Mouse (Mus musculus) neural tube, embryonic 11.5 days (tissue): Measurements from ENCODE around the gene Gnpat. TPM values are rescaled to one million over a fixed set of nuclear protein-coding genes. Genes with fewer than 3 reads are reported as not detected.

Source experiments
- ATAC-seq: fragments of 200-750 bp; cut with Nextera tagmentation; 2 replicates; pipeline ENCODE4 v1.8.0; 2017; ENCODE audit warnings: moderate number of reproducible peaks, mild to moderate bottlenecking, moderate TSS enrichment, moderate library complexity; ENCODE audit not compliant: insufficient read depth, low FRiP score, low TSS enrichment
- DNase-seq: peaks from one replicate; pipeline ENCODE4 v3.0.0-alpha.2; 2015; ENCODE audit warnings: low spot score
- H3K27ac ChIP-seq: fragments of 300-500 bp; sonication (generic); 2 replicates; pipeline ENCODE4 v1.5.1; 2014; ENCODE audit warnings: low read depth, mild to moderate bottlenecking, low read length
- H3K27me3 ChIP-seq: fragments of 300-500 bp; sonication (generic); 2 replicates; pipeline ENCODE4 v1.6.1; 2014; ENCODE audit warnings: mild to moderate bottlenecking, low read length, mixed read lengths; ENCODE audit not compliant: control insufficient read depth, insufficient read depth
- H3K36me3 ChIP-seq: fragments of 300-500 bp; sonication (generic); 2 replicates; pipeline ENCODE4 v1.6.1; 2014; ENCODE audit warnings: mild to moderate bottlenecking, low read length, moderate library complexity, mixed read lengths; ENCODE audit not compliant: control insufficient read depth, insufficient read depth
- H3K4me1 ChIP-seq: fragments of 300-500 bp; sonication (generic); 2 replicates; pipeline ENCODE4 v1.6.1; 2014; ENCODE audit warnings: low read length, mixed read lengths; ENCODE audit not compliant: control insufficient read depth, insufficient read depth
- H3K4me2 ChIP-seq: fragments of 300-500 bp; sonication (generic); 2 replicates; pipeline ENCODE4 v1.6.1; 2014; ENCODE audit warnings: low read depth, mild to moderate bottlenecking, moderate library complexity
- H3K4me3 ChIP-seq: fragments of 300-500 bp; sonication (generic); 2 replicates; pipeline ENCODE4 v1.5.1; 2014; ENCODE audit warnings: low read depth, low read length
- H3K9ac ChIP-seq: fragments of 300-500 bp; sonication (generic); 2 replicates; pipeline ENCODE4 v1.6.1; 2014; ENCODE audit warnings: mild to moderate bottlenecking, low read length
- H3K9me3 ChIP-seq: fragments of 300-500 bp; sonication (generic); 2 replicates; pipeline ENCODE4 v1.6.1; 2016; ENCODE audit warnings: low read length; ENCODE audit not compliant: control insufficient read depth
- WGBS: fragments of 180-500 bp; shearing (Covaris S2); extraction: QIAGEN DNeasy Blood & Tissue Kit; methylation state at CpG from one replicate; pipeline ENCODE4 v1.1.7; 2014; 5-methylcytosine and 5-hydroxymethylcytosine counted together
- polyA plus RNA-seq: library from polyadenylated mRNA; unstranded; fragments of >200 nt; fragmentation: Nextera tagmentation; extraction: Ambion mirVana; gene quantifications from 2 replicates; pipeline ENCODE4 v1.2.1, GENCODE M21; 2014

Gnpat gene
- polyA plus RNA-seq, 1 experiment from 2014 or later = 140 TPM

DNA sequence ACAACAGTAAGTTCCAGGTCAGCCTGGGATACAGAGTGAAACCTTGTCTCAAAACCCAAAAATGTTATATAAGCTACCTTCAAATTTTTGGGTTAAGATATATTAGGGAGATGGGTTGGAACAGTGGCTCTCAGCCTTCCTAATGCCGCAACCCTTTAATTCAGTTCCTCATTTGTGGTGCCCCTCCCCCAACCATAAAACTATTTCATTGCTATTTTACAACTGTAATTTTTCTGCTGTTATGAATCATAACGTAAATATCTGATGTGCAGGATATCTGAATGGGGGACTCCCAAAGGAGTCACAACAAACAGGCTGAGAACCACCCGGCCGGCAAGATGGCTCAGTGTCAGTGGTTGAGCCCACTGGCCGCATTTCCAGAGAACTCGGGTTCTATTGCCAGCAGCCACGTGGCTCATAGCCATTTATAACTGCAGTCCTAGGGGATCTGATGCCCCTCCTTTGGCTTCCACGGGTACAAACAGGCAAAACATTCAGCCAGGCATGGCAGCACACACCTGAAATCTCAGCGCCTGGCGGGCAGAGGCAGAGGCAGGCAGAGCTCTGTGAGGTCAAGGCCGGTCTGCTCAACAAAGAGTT, 59.8 kb downstream of the Gnpat start:
- H3K36me3 ChIP-seq = no peaks in the 10 kb centered on the region
- DNase-seq (no peak), ATAC-seq (no peak)
- H3K9ac ChIP-seq = no peak overlapping the region
- H3K4me1 ChIP-seq = no peaks in the 10 kb centered on the region
- no peak overlapping the region for H3K4me2 ChIP-seq
- no peak overlapping the region for H3K4me3 ChIP-seq
- H3K27ac ChIP-seq = no peak overlapping the region
- no peaks in the 10 kb centered on the region for H3K27me3 ChIP-seq
- no peaks in the 10 kb centered on the region for H3K9me3 ChIP-seq
- WGBS = 87% methylated on average over 11 of the region's 11 CpGs

DNA sequence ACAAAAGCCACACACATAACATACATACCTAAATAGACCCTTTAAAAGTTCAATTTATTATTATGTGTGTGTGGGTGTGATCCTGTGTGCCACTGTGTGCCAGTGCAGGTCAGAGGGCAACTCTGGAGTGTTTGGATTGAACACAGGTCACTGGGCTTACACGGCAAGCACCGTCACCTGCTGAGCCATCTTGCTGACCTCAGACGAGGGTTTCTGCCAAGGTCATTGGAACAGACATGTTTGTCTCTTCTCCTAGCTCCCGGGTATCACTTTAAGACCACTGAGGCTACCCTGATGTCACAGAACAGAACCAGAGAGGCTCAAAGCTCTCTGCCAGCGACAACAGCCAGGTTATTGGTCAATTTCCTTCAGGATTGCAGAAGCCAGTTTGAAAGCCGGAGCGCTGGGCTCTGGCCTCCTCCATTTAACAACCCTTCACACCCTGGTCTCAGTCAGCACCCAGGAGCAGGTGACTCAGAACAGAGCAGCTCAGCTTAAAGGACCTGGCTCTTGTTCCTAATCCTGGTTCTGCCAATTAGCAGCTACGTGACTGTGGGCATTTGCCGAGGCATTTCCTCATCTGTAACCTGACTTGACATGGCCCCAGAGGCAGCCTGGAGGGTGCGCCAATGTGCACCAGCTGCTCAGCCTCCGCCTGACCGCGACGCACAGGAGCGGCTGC, 61.3 kb downstream of the Gnpat start:
- 86% methylated on average over 15 of the region's 15 CpGs for WGBS
- Histone ChIP-seq H3K36me3 (no peaks in the 10 kb centered on the region), H3K4me2 (no peak overlapping the region), H3K9ac (no peak overlapping the region), H3K4me1 (no peaks in the 10 kb centered on the region), H3K4me3 (no peak overlapping the region), H3K27me3 (no peaks in the 10 kb centered on the region), H3K27ac (no peak overlapping the region), H3K9me3 (no peaks in the 10 kb centered on the region)
- DNase-seq (no peak), ATAC-seq (no peak)

DNA sequence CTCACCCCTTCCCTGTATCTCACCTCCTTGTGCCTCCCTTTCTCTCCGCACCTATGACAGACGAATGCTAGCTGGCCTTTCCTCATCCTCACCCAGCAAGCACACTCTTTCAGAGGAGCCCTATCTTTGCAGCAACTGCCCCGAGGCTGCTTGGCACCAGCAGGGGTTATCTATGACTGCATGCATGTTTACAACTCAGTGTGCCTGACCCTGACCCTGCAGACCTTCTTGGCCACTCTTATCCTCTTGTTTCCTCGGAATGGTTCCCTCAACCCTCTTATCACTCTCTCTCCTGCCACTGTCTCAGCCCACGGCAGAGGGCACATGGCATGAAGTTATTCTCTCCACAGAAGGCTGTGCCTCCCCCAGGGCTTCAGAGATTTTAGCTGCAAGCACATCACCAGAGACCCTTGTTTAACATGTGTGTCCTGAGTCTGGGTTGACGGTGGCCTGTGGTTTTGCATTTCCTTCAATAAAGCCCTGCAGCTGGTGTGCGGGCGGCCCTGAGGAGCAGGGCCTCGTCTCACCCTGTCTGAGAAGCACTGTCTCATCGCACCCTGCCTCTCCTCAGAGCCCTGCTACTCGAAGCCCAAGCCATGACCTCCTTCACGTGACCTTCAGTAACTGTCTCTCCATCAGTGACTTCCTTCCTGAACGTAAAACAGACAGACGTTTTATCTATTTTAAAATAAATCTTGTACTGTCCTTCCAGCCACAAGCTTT, 62.9 kb downstream of the Gnpat start:
- no peaks in the 10 kb centered on the region for H3K36me3 ChIP-seq
- no peaks in the 10 kb centered on the region for H3K9me3 ChIP-seq
- 85% methylated on average over 14 of the region's 14 CpGs for WGBS
- no peak overlapping the region for H3K27ac ChIP-seq
- DNase-seq (no peak), ATAC-seq (no peak)
- H3K4me1 ChIP-seq = no peaks in the 10 kb centered on the region
- H3K27me3 ChIP-seq = no peaks in the 10 kb centered on the region
- H3K4me2 ChIP-seq = no peak overlapping the region
- no peak overlapping the region for H3K9ac ChIP-seq
- no peak overlapping the region for H3K4me3 ChIP-seq

DNA sequence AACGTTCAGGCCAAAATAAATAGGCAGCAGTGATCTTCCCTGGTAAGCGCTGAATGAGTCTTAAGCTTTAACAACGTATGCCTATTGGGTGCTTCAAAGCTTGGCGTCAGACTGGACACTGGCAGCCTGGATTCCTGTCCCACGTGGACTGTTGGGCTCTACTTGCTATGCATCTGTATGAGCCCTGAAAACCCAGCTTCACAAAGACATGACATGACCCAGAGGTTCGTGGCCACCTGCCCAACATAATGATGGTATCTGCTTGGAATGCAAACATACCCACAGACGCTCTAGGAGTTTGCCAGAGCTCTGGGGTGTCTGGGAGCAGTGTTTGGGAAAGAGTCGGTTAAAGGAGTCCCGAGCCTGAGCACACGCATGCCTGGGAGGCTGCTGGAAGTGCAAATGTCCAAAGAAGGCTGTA, 63.5 kb downstream of the Gnpat start:
- WGBS = 88% methylated on average over 10 of the region's 10 CpGs
- no peaks in the 10 kb centered on the region for H3K9me3 ChIP-seq
- no peaks in the 10 kb centered on the region for H3K36me3 ChIP-seq
- H3K4me1 ChIP-seq = no peaks in the 10 kb centered on the region
- H3K4me2 ChIP-seq = no peak overlapping the region
- ATAC-seq (no peak), DNase-seq (no peak)
- H3K27me3 ChIP-seq = no peaks in the 10 kb centered on the region
- no peak overlapping the region for H3K9ac ChIP-seq
- no peak overlapping the region for H3K27ac ChIP-seq
- H3K4me3 ChIP-seq = no peak overlapping the region

DNA sequence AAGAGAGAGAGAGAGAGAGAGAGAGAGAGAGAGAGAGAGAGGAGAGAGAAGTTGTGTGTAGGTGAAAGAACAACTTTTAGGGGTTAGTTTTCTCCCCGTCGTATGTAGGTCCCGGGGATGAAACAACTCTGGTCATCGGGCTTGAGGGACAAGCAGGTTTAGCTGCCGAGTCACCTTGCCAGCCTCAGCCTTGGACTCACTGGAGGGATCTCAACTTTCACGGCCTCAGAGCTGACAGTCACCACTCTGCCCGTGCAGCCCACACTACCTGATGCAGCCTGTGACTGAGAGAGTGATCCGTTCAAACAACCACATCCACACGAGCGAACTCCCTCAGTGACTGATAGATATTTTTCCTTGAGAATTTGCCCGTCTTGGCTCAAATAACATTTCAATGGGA, 66.2 kb downstream of the Gnpat start:
- 94% methylated on average over 11 of the region's 11 CpGs for WGBS
- ATAC-seq = no peak

GRCm38 (mm10) chr8:124930086-124930485, 67.3 kb downstream of the Gnpat start:
- H3K27ac ChIP-seq = no peak overlapping the region
- H3K27me3 ChIP-seq = no peaks in the 10 kb centered on the region
- H3K36me3 ChIP-seq = no peaks in the 10 kb centered on the region
- no peaks in the 10 kb centered on the region for H3K4me1 ChIP-seq
- no peak overlapping the region for H3K9ac ChIP-seq
- H3K9me3 ChIP-seq = no peaks in the 10 kb centered on the region
- no peak overlapping the region for H3K4me3 ChIP-seq
- WGBS = 95% methylated on average over 13 of the region's 13 CpGs
- H3K4me2 ChIP-seq = no peak overlapping the region
- DNase-seq (no peak), ATAC-seq (no peak)

More for the DNA sequence above, 66.2 kb downstream of the Gnpat start:
- no peak overlapping the region for H3K9ac ChIP-seq
- H3K27me3 ChIP-seq = no peaks in the 10 kb centered on the region
- no peak overlapping the region for H3K27ac ChIP-seq
- no peak overlapping the region for H3K4me2 ChIP-seq
- no peak overlapping the region for H3K4me3 ChIP-seq
- H3K9me3 ChIP-seq = no peaks in the 10 kb centered on the region
- no peaks in the 10 kb centered on the region for H3K36me3 ChIP-seq
- no peaks in the 10 kb centered on the region for H3K4me1 ChIP-seq
- no peak for DNase-seq

DNA sequence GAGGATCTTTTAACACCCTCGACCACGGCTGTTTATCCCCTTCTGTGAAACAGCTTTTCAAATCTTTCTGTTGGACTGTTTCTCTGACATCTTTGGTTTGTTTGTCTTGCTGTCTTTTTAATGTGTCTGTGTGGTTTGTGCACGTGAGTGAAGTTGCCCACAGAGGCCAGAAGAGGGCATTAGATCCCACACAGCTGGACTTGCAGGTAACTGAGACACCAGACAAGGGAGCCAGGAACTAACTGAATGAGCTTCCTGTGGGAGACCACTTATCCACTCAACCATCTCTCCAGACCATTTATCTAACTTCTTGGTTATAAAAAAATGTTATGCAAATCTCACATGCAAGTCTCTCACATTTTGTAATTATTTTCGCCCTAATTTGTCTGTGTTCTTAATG, 67.8 kb downstream of the Gnpat start:
- ATAC-seq (no peak), DNase-seq (no peak)
- Histone ChIP-seq H3K27ac (no peak overlapping the region), H3K27me3 (no peaks in the 10 kb centered on the region), H3K9me3 (no peaks in the 10 kb centered on the region), H3K36me3 (no peaks in the 10 kb centered on the region), H3K4me3 (no peak overlapping the region), H3K4me1 (no peaks in the 10 kb centered on the region), H3K4me2 (no peak overlapping the region), H3K9ac (no peak overlapping the region)
- 87% methylated on average over 4 of the region's 4 CpGs for WGBS

GRCm38 (mm10) chr8:124932435-124932834, 69.6 kb downstream of the Gnpat start:
- no peak for DNase-seq

GRCm38 (mm10) chr8:124935116-124935515, 72.3 kb downstream of the Gnpat start:
- WGBS = 91% methylated on average over 5 of the region's 5 CpGs

More at GRCm38 (mm10) chr8:124932435-124932834, 69.6 kb downstream of the Gnpat start:
- Histone ChIP-seq H3K4me2 (no peak overlapping the region), H3K9me3 (no peaks in the 10 kb centered on the region), H3K4me3 (no peak overlapping the region), H3K27me3 (no peaks in the 10 kb centered on the region), H3K36me3 (no peaks in the 10 kb centered on the region), H3K27ac (no peak overlapping the region), H3K9ac (no peak overlapping the region), H3K4me1 (no peaks in the 10 kb centered on the region)
- no peak for ATAC-seq
- WGBS = 84% methylated on average over 3 of the region's 3 CpGs

More at GRCm38 (mm10) chr8:124935116-124935515, 72.3 kb downstream of the Gnpat start:
- Histone ChIP-seq H3K9ac (no peak overlapping the region), H3K4me1 (no peaks in the 10 kb centered on the region), H3K4me3 (no peak overlapping the region), H3K4me2 (no peak overlapping the region), H3K9me3 (no peaks in the 10 kb centered on the region), H3K27me3 (no peaks in the 10 kb centered on the region), H3K36me3 (no peaks in the 10 kb centered on the region; the same call in 1 of the 2 replicates), H3K27ac (no peak overlapping the region)
- ATAC-seq = no peak
- DNase-seq = no peak
